Mouse (Mus musculus) erythroblast, embryonic 14.5 days (primary cell): Measurements from ENCODE around the gene Prpf40b.

ENCODE experiments used
- GATA1 ChIP-seq: IDR thresholded peaks from 2 replicates; pipeline ENCODE4 v1.6.1; 2012; ENCODE audit warnings: low read length, inconsistent platforms, mixed read lengths
- TAL1 ChIP-seq: IDR thresholded peaks from 3 replicates; pipeline ENCODE4 v1.6.1; 2012; ENCODE audit warnings: low read length, inconsistent platforms, mixed read lengths

- TF ChIP-seq GATA1: no peak
- TF ChIP-seq TAL1: no peak
Observed at GRCm38 (mm10) chr15:99316314-99317266, 21.7 kb downstream of the Prpf40b start.
